Mouse (Mus musculus): Measurements from ENCODE around the gene Mrpl42.

- TF ChIP-seq CTCF (IDR thresholded peaks at IDR 0.05; ENCODE audit: control insufficient read depth, insufficient read depth, insufficient read length) (no peak), USF1 (IDR thresholded peaks at IDR 0.05; ENCODE audit: low read depth) (no peak), MAX (IDR thresholded peaks at IDR 0.05) (no peak), MYOD1 (IDR thresholded peaks at IDR 0.05; ENCODE audit: control insufficient read depth, insufficient read length, low read depth) (no peak), MYOG (IDR thresholded peaks at IDR 0.05; ENCODE audit: control insufficient read depth, extremely low read depth, insufficient read length) (no peak)
These were observed 62.8 kb downstream of the Mrpl42 start for GRCm38 (mm10) chr10:95438941-95439340.
